Mouse (Mus musculus) liver, adult (tissue): Measurements from ENCODE around the gene Gpm6b.

Experiments
- GATA4 ChIP-seq: IDR thresholded peaks from 2 replicates; pipeline ENCODE4 v1.6.1; 2014; ENCODE audit warnings: mild to moderate bottlenecking, low read length; ENCODE audit not compliant: insufficient replicate concordance

The Gpm6b gene

GRCm38 (mm10) chrX:166334516-166335136 is 95.9 kb downstream of the Gpm6b start:
- TF ChIP-seq GATA4, result no peak

DNA sequence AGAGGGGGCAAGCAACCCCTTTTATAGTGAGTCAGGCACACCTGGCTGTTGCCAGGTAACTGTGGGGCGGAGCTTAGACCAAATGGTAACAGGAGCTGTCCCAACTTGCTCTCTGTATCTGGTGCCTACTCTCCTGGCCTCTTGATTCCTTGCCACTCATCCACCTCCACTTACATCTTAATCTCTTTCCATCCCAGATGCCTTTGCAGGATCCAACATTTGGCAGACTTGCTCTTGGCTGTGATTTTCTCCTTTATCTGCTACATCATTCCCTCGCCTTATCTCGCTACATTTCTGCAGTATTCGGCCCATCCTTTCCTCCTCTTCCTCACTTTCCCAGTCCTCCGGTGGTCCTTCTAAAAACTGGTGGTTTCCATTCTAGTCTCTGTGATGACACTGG is 99.6 kb downstream of the Gpm6b start:
- TF ChIP-seq GATA4, result no peak

GRCm38 (mm10) chrX:166338784-166339520 is 100.2 kb downstream of the Gpm6b start:
- no peak for TF ChIP-seq GATA4

- TF ChIP-seq GATA4, result no peak
These were observed 101.2 kb downstream of the Gpm6b start for GRCm38 (mm10) chrX:166339911-166340310.

- TF ChIP-seq GATA4, result no peak
These were observed 103.1 kb downstream of the Gpm6b start for GRCm38 (mm10) chrX:166341795-166342194.

- no peak for TF ChIP-seq GATA4
These were observed 105.7 kb downstream of the Gpm6b start for GRCm38 (mm10) chrX:166344228-166345015.

DNA sequence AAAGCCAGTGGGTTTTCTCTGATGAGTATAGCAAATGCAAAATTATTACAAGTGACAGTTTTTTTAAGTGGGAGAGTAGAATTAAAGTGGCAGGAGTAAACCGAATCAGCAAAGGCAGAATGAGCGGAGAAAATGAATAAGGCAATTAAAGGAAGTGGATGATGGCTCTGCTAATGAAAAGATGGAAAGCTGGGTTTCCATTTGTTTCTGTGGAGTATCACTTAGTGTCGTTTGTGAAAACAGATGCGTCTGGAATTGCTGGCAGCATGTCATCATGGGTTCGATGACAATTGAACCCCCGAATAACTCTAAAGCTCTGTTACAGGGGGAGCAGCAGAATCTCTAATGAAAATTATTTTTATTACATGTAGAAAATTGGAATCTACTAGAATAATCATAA is 109.4 kb downstream of the Gpm6b start:
- no peak for TF ChIP-seq GATA4

DNA sequence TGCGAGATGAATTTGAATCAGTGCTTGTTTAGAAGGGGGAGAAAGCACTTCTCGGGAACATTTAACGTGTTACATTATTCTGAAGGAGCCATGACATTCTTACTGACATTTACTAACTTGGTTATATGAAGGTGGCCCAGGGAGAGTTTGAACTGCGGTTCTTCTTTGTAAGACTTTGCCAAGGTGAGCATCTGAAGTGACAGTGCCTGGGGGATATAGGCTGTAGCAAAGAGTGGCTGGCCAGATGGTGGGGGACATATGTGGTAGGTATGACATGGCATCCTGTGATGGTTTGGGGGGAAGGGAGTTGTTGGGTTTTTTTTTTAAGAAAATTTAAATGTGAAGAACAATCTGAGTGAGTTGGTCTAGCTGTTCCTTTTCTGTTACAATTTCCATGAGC is 109.9 kb downstream of the Gpm6b start:
- TF ChIP-seq GATA4, result no peak

- no peak for TF ChIP-seq GATA4
These were observed 113.1 kb downstream of the Gpm6b start for GRCm38 (mm10) chrX:166351790-166352189.

DNA sequence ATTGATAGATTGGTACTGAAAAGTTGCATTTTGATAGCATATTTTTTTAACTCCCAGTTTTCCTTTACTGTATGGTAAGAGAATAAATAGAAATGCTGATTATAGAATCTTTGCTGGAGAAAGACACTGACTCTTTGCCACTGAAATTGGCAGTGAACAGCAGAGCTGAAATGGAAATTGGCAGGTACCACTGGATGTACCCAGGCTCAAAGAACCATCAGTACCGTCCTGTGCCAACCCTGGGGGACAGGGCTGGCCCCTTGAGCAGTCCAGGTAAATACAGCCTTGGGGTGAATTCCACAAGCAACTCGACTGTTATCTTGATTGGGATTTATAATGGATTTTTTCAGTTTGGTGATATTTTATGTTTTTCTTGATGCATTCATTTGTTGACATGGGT is 114.7 kb downstream of the Gpm6b start:
- no peak for TF ChIP-seq GATA4

DNA sequence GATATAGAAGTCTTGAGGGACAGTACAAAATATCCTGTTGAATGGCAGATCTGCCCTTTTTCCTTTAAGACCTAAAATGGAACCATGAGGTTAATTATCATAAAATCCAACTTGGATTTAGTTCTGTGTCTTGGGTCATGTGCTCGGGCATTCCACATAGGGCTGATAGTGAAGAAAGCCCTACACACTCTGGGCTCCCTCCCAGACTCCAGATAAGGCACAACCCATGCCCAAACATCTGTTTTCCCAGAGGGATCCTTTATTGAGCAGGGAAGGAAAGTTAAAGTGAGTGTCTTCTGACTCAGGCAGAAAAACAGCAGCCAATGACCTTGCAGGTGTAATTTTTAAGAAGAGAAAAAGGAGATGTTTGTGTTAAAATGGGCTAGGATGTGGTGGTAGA is 116.2 kb downstream of the Gpm6b start:
- TF ChIP-seq GATA4, result no peak

- no peak for TF ChIP-seq GATA4
These were observed 117.6 kb downstream of the Gpm6b start for GRCm38 (mm10) chrX:166356276-166356675.

DNA sequence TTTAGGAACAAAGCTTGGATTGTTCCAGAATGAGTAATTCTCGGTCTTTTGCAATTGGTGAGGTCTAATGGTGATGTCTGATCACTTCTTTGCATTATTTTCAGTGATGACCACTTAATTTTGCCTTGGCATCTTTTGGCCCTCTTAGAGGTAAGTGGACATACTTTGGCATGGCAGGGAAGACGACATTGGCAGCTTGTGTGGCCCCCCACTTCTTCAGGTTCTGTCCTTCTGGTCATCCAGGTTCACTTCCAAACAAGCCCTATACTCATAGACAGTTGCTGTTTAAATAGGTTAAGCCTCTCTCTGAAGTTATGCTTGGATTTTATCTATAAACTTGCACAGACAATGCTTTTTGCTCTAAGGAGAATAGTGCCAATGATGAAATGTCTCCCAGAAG is 120.2 kb downstream of the Gpm6b start:
- TF ChIP-seq GATA4, result no peak

- no peak for TF ChIP-seq GATA4
These were observed 121.3 kb downstream of the Gpm6b start for GRCm38 (mm10) chrX:166359927-166360440.

GRCm38 (mm10) chrX:166360455-166360854 is 121.7 kb downstream of the Gpm6b start:
- no peak for TF ChIP-seq GATA4
